Mouse (Mus musculus) spleen, adult 2 months (tissue): ENCODE results near the gene Mical2.

ENCODE experiments used
- CTCF ChIP-seq: fragments of 200-500 bp; IDR thresholded peaks from 2 replicates; pipeline ENCODE4 v1.5.1; 2011; ENCODE audit warnings: mild to moderate bottlenecking, inconsistent platforms; ENCODE audit not compliant: insufficient read depth, insufficient read length, insufficient replicate concordance; ENCODE audit errors: extremely low read depth
- POLR2A ChIP-seq: fragments of 200-500 bp; IDR thresholded peaks from 2 replicates; pipeline ENCODE4 v1.6.1; 2011; ENCODE audit warnings: low read depth, low read length, inconsistent platforms

- TF ChIP-seq CTCF (no peak), POLR2A (no peak)
Measured at GRCm38 (mm10) chr7:112299521-112300096, 74.0 kb downstream of the Mical2 start.
